Mouse (Mus musculus): Measurements from ENCODE around the gene Arhgap24. TPM values are rescaled to one million over a fixed set of nuclear protein-coding genes. Genes with fewer than 3 reads are reported as not detected.

The Arhgap24 gene
- polyA plus RNA-seq, 1 experiment from 2014 or later: 14.8 TPM

DNA sequence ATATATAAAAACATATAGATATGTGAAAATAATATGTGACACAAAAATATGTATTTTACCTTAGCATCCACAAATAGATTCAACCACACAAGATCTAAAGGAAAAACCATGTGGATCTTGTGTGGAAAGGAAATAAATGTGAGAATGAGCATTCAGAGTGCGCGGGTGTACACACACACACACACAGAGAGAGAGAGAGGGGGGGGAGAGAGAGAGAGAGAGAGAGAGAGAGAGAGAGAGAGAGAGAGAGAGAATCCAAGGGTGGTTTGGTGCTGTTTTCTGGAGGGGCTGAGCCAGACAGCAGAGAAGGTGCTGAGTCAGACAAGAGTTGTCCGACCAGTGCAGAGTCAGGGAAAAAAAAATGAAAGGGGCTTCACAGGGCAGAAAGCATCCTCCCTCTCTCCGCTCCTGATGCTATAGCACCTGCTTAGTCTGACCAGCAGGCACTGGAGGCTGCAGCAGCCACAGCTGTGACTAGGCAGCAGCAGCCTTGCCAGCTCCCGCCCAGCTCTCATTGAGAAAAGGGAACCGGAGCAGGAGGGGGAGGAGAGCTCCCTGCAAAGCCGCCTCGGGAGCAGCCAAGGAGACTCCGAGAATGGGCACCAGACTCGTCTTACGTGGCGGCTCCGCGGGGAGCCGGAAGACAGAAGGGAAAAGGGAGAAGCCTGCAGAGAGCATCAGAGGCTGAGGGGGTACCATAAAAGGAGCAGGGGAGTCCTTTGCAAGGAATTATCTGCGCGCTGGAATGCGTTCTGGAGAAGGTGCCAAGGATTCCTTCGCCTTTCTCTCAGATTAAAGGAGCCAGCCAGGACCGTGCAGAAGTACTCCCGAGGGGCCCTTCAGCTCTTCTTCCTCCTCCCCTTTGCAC, 363.8 kb downstream of the Arhgap24 start:
- Histone ChIP-seq H3K4me1 (replicated peaks; ENCODE audit: control insufficient read depth, insufficient read depth, low read length) (peaks cover 3% of the 10 kb centered on the region; the same call in 1 of the 2 replicates), H3K4me2 (ENCODE audit: low read length) (peak overlapping the region; percentile 61), H3K27me3 (replicated peaks; ENCODE audit: control insufficient read depth, insufficient read depth, low read length) (no peaks in the 10 kb centered on the region), H3K9me3 (ENCODE audit: control insufficient read depth, low read length) (no peaks in the 10 kb centered on the region), H3K9ac (ENCODE audit: low read length) (peak overlapping the region; percentile 31; the same call in 1 of the 2 replicates), H3K4me3 (ENCODE audit: low read depth, low read length) (peak overlapping the region; percentile 32), H3K27ac (ENCODE audit: low read depth) (peak overlapping the region; percentile 78), H3K36me3 (ENCODE audit: control insufficient read depth, insufficient read depth, low read length) (no peaks in the 10 kb centered on the region)
- peak; percentile 84 for DNase-seq (ENCODE audit: low spot score)
- ATAC-seq (replicated peaks; ENCODE audit: low FRiP score, low TSS enrichment, low read depth): peak; percentile 82
- under 1% methylated on average over 21 of the region's 21 CpGs for WGBS

DNA sequence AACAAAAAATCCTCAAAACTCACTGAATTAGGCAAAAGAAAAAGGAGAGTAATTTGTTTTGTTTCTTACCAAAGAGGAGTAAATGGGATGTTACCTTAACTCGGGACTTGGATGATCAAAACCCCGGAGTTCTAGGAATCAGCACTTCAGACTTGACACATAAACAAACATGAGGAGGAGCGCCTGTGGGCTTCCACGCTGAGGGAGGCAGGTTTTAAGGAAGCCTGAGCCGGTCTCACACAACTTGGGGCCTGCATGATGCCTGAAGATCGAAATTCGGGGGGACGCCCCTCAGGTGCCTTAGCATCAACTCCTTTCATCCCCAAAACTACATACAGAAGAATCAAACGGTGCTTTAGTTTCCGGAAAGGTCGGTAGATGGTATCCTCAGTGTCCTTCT, 364.6 kb downstream of the Arhgap24 start:
- ATAC-seq (replicated peaks; ENCODE audit: low FRiP score, low TSS enrichment, low read depth): no peak
- DNase-seq (ENCODE audit: low spot score): peak; percentile 52
- Histone ChIP-seq H3K27ac (ENCODE audit: low read depth) (peak overlapping the region; percentile 78; the same call in 1 of the 2 replicates), H3K27me3 (replicated peaks; ENCODE audit: control insufficient read depth, insufficient read depth, low read length) (no peaks in the 10 kb centered on the region), H3K4me2 (ENCODE audit: low read length) (peak overlapping the region; percentile 61), H3K36me3 (ENCODE audit: control insufficient read depth, insufficient read depth, low read length) (no peaks in the 10 kb centered on the region), H3K9me3 (ENCODE audit: control insufficient read depth, low read length) (no peaks in the 10 kb centered on the region), H3K4me1 (replicated peaks; ENCODE audit: control insufficient read depth, insufficient read depth, low read length) (peaks cover 3% of the 10 kb centered on the region; the same call in 1 of the 2 replicates), H3K9ac (ENCODE audit: low read length) (no peak overlapping the region), H3K4me3 (ENCODE audit: low read depth, low read length) (peak overlapping the region; percentile 32; the same call in 1 of the 2 replicates)
- 11% methylated on average over 11 of the region's 11 CpGs for WGBS

DNA sequence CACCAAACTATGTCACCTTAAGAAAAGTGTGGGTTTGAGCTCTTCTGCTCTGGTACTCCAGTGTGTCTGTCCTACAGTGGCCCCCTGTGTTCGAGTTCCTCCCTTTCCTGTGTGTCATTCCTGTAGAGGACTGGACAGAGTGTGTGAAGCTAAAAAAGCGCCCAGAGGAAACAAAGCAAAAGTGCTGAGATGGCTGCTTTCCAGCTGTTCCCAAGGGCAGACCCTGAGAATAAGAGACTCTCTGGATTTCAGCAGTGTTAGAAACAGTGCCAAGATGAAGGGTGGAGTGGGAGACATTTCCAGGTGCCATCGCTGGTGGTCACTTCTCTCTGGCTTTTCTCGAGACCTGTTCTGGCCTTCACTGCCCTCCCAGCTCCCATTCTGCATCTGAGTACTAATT, 366.7 kb downstream of the Arhgap24 start:
- peaks cover 3% of the 10 kb centered on the region; the same call in 1 of the 2 replicates for H3K4me1 ChIP-seq (replicated peaks; ENCODE audit: control insufficient read depth, insufficient read depth, low read length)
- H3K9me3 ChIP-seq (ENCODE audit: control insufficient read depth, low read length): no peaks in the 10 kb centered on the region
- 49% methylated on average over 4 of the region's 4 CpGs for WGBS
- no peaks in the 10 kb centered on the region for H3K27me3 ChIP-seq (replicated peaks; ENCODE audit: control insufficient read depth, insufficient read depth, low read length)
- H3K4me3 ChIP-seq (ENCODE audit: low read depth, low read length): no peak overlapping the region
- DNase-seq (ENCODE audit: low spot score): no peak
- no peak overlapping the region for H3K27ac ChIP-seq (ENCODE audit: low read depth)
- H3K36me3 ChIP-seq (ENCODE audit: control insufficient read depth, insufficient read depth, low read length): no peaks in the 10 kb centered on the region
- no peak overlapping the region for H3K9ac ChIP-seq (ENCODE audit: low read length)
- no peak overlapping the region for H3K4me2 ChIP-seq (ENCODE audit: low read length)
- ATAC-seq (replicated peaks; ENCODE audit: low FRiP score, low TSS enrichment, low read depth): no peak

DNA sequence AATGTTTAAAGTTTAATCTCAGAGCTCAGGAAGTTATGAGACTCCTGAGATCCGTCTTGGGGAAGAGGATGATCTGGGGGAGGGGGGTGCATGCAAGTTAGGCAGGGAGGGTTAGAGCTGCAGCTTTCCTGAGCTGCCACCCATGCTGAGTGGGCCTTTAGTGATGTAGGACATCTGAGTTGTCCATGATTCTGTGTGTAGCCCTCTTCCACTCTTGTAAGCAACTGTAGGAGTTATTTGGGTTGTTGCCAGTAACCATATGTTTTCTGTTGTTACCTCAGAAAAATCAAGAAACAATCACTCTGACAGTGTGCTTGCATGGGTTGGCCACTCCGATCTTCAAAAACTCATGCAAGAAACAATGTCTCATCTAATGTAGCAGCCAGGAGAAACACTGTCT, 370.6 kb downstream of the Arhgap24 start:
- Histone ChIP-seq H3K27ac (ENCODE audit: low read depth) (no peak overlapping the region), H3K36me3 (ENCODE audit: control insufficient read depth, insufficient read depth, low read length) (no peaks in the 10 kb centered on the region), H3K4me1 (replicated peaks; ENCODE audit: control insufficient read depth, insufficient read depth, low read length) (peaks cover 6% of the 10 kb centered on the region; the same call in 1 of the 2 replicates), H3K9me3 (ENCODE audit: control insufficient read depth, low read length) (no peaks in the 10 kb centered on the region), H3K27me3 (replicated peaks; ENCODE audit: control insufficient read depth, insufficient read depth, low read length) (no peaks in the 10 kb centered on the region), H3K9ac (ENCODE audit: low read length) (no peak overlapping the region), H3K4me2 (ENCODE audit: low read length) (no peak overlapping the region), H3K4me3 (ENCODE audit: low read depth, low read length) (no peak overlapping the region)
- DNase-seq (ENCODE audit: low spot score) (peak; percentile 35), ATAC-seq (replicated peaks; ENCODE audit: low FRiP score, low TSS enrichment, low read depth) (no peak)
- 67% methylated on average over 2 of the region's 2 CpGs for WGBS

DNA sequence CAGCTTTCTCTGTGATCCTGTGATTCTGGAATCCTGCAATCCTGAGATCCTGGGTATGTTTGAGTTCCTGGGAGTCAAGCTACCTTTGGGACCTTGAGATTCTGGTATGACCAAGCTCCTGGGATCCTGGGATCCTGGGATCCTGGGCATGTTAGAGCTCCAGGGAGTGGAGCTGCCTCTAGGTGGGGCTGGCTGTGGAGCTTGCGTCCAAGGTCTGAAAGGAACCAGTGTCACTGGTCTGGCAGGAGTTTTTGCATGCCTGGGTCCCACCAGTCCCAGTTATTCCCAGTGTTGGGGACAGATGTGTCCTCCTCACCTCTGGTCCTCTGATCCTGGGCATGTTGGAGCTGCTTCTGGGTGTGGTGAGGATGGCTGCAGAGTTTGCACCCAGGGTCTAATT, 372.6 kb downstream of the Arhgap24 start:
- Histone ChIP-seq H3K4me3 (ENCODE audit: low read depth, low read length) (no peak overlapping the region), H3K9me3 (ENCODE audit: control insufficient read depth, low read length) (no peaks in the 10 kb centered on the region), H3K27me3 (replicated peaks; ENCODE audit: control insufficient read depth, insufficient read depth, low read length) (no peaks in the 10 kb centered on the region), H3K4me2 (ENCODE audit: low read length) (no peak overlapping the region), H3K27ac (ENCODE audit: low read depth) (no peak overlapping the region), H3K4me1 (replicated peaks; ENCODE audit: control insufficient read depth, insufficient read depth, low read length) (peaks cover 6% of the 10 kb centered on the region; the same call in 1 of the 2 replicates), H3K9ac (ENCODE audit: low read length) (no peak overlapping the region), H3K36me3 (ENCODE audit: control insufficient read depth, insufficient read depth, low read length) (no peaks in the 10 kb centered on the region)
- no peak for ATAC-seq (replicated peaks; ENCODE audit: low FRiP score, low TSS enrichment, low read depth)
- DNase-seq (ENCODE audit: low spot score): no peak
- 90% methylated on average over 1 of the region's 1 CpGs for WGBS

DNA sequence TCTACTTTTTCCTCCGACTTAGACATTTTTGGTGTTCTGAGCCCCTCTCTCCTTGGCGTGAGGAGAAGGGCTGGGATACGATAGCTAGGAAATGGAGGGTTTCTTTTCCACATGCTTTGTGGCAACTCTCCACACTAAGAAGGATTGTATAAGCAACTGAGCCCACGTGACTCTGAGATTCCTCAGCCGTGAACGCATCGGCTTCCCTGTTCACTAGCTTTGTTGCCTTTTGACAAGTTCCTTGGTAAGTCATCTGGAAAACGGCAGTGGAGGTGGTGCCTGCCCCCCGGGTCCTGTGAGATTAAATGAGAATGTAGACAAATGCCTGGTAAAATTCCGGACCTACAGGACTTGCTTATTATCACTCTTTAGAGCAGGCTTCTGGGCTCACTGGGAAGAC, 374.6 kb downstream of the Arhgap24 start:
- Histone ChIP-seq H3K9me3 (ENCODE audit: control insufficient read depth, low read length) (no peaks in the 10 kb centered on the region), H3K4me3 (ENCODE audit: low read depth, low read length) (no peak overlapping the region), H3K36me3 (ENCODE audit: control insufficient read depth, insufficient read depth, low read length) (no peaks in the 10 kb centered on the region), H3K9ac (ENCODE audit: low read length) (no peak overlapping the region), H3K27me3 (replicated peaks; ENCODE audit: control insufficient read depth, insufficient read depth, low read length) (no peaks in the 10 kb centered on the region), H3K4me1 (replicated peaks; ENCODE audit: control insufficient read depth, insufficient read depth, low read length) (peaks cover 9% of the 10 kb centered on the region; the same call in 1 of the 2 replicates), H3K4me2 (ENCODE audit: low read length) (peak overlapping the region; percentile 5; the same call in 1 of the 2 replicates), H3K27ac (ENCODE audit: low read depth) (no peak overlapping the region)
- ATAC-seq (replicated peaks; ENCODE audit: low FRiP score, low TSS enrichment, low read depth): no peak
- 48% methylated on average over 10 of the region's 10 CpGs for WGBS
- no peak for DNase-seq (ENCODE audit: low spot score)

DNA sequence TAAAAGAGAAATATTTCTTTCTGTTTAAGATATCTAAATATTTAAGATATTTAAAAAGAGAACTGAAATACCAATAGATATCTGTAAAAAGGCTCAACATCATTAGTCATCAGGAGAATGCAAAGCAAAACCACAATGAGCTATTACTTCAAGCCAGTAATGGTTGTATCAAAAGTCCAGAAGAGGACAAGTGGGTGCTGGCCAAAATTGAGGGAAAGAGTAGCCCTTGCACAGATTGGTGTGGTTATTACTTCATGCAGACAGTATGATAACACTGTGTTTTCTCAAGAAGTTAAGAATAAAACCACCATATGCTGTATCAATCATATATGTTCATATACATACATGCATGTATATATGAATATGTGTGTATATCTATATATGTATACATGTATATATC, 376.9 kb downstream of the Arhgap24 start:
- no peaks in the 10 kb centered on the region for H3K36me3 ChIP-seq (ENCODE audit: control insufficient read depth, insufficient read depth, low read length)
- peaks cover 9% of the 10 kb centered on the region; the same call in 1 of the 2 replicates for H3K4me1 ChIP-seq (replicated peaks; ENCODE audit: control insufficient read depth, insufficient read depth, low read length)
- no peaks in the 10 kb centered on the region for H3K27me3 ChIP-seq (replicated peaks; ENCODE audit: control insufficient read depth, insufficient read depth, low read length)
- H3K9ac ChIP-seq (ENCODE audit: low read length): no peak overlapping the region
- no peaks in the 10 kb centered on the region for H3K9me3 ChIP-seq (ENCODE audit: control insufficient read depth, low read length)
- DNase-seq (ENCODE audit: low spot score) (no peak), ATAC-seq (replicated peaks; ENCODE audit: low FRiP score, low TSS enrichment, low read depth) (no peak)
- H3K4me3 ChIP-seq (ENCODE audit: low read depth, low read length): no peak overlapping the region
- H3K4me2 ChIP-seq (ENCODE audit: low read length): no peak overlapping the region
- H3K27ac ChIP-seq (ENCODE audit: low read depth): no peak overlapping the region

DNA sequence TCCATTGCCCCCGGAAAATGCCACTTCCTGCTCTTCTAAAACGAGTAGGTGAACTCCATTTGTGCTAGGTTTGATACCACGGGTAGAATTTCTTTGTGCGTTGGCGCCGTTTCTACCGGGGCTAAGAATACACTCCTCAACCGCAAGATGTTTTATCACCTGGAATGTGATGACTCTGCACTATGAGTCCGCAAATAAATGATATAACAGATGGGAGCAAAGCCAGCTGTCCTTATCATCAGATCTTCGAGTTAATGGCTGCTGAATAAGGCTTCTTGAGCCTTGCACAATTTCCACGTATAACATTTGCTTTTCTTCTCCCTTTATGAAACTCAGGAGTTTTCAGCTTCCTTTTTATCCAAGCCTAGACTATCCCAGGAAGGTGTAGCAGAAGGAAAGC, 378.6 kb downstream of the Arhgap24 start:
- no peak overlapping the region for H3K9ac ChIP-seq (ENCODE audit: low read length)
- ATAC-seq (replicated peaks; ENCODE audit: low FRiP score, low TSS enrichment, low read depth) (no peak), DNase-seq (ENCODE audit: low spot score) (no peak)
- H3K4me3 ChIP-seq (ENCODE audit: low read depth, low read length): no peak overlapping the region
- H3K27ac ChIP-seq (ENCODE audit: low read depth): no peak overlapping the region
- H3K9me3 ChIP-seq (ENCODE audit: control insufficient read depth, low read length): no peaks in the 10 kb centered on the region
- peaks cover 9% of the 10 kb centered on the region; the same call in 1 of the 2 replicates for H3K4me1 ChIP-seq (replicated peaks; ENCODE audit: control insufficient read depth, insufficient read depth, low read length)
- H3K27me3 ChIP-seq (replicated peaks; ENCODE audit: control insufficient read depth, insufficient read depth, low read length): no peaks in the 10 kb centered on the region
- 78% methylated on average over 11 of the region's 11 CpGs for WGBS
- no peaks in the 10 kb centered on the region for H3K36me3 ChIP-seq (ENCODE audit: control insufficient read depth, insufficient read depth, low read length)
- no peak overlapping the region for H3K4me2 ChIP-seq (ENCODE audit: low read length)
